Mouse (Mus musculus) neural tube, embryonic 11.5 days (tissue): Measurements from ENCODE around the gene Plin3. TPM values are rescaled to one million over a fixed set of nuclear protein-coding genes. Genes with fewer than 3 reads are reported as not detected.
A peak's percentile ranks its signal among the peaks of the same experiment; 100 is the strongest.

Experiments
- ATAC-seq: fragments of 200-750 bp; cut with Nextera tagmentation; 2 replicates; pipeline ENCODE4 v1.8.0; 2017; ENCODE audit warnings: moderate number of reproducible peaks, mild to moderate bottlenecking, moderate TSS enrichment, moderate library complexity; ENCODE audit not compliant: insufficient read depth, low FRiP score, low TSS enrichment
- DNase-seq: peaks from one replicate; pipeline ENCODE4 v3.0.0-alpha.2; 2015; ENCODE audit warnings: low spot score
- H3K27ac ChIP-seq: fragments of 300-500 bp; sonication (generic); 2 replicates; pipeline ENCODE4 v1.5.1; 2014; ENCODE audit warnings: low read depth, mild to moderate bottlenecking, low read length
- H3K27me3 ChIP-seq: fragments of 300-500 bp; sonication (generic); 2 replicates; pipeline ENCODE4 v1.6.1; 2014; ENCODE audit warnings: mild to moderate bottlenecking, low read length, mixed read lengths; ENCODE audit not compliant: control insufficient read depth, insufficient read depth
- H3K36me3 ChIP-seq: fragments of 300-500 bp; sonication (generic); 2 replicates; pipeline ENCODE4 v1.6.1; 2014; ENCODE audit warnings: mild to moderate bottlenecking, low read length, moderate library complexity, mixed read lengths; ENCODE audit not compliant: control insufficient read depth, insufficient read depth
- H3K4me1 ChIP-seq: fragments of 300-500 bp; sonication (generic); 2 replicates; pipeline ENCODE4 v1.6.1; 2014; ENCODE audit warnings: low read length, mixed read lengths; ENCODE audit not compliant: control insufficient read depth, insufficient read depth
- H3K4me2 ChIP-seq: fragments of 300-500 bp; sonication (generic); 2 replicates; pipeline ENCODE4 v1.6.1; 2014; ENCODE audit warnings: low read depth, mild to moderate bottlenecking, moderate library complexity
- H3K4me3 ChIP-seq: fragments of 300-500 bp; sonication (generic); 2 replicates; pipeline ENCODE4 v1.5.1; 2014; ENCODE audit warnings: low read depth, low read length
- H3K9ac ChIP-seq: fragments of 300-500 bp; sonication (generic); 2 replicates; pipeline ENCODE4 v1.6.1; 2014; ENCODE audit warnings: mild to moderate bottlenecking, low read length
- H3K9me3 ChIP-seq: fragments of 300-500 bp; sonication (generic); 2 replicates; pipeline ENCODE4 v1.6.1; 2016; ENCODE audit warnings: low read length; ENCODE audit not compliant: control insufficient read depth
- WGBS: fragments of 180-500 bp; shearing (Covaris S2); extraction: QIAGEN DNeasy Blood & Tissue Kit; methylation state at CpG from one replicate; pipeline ENCODE4 v1.1.7; 2014; 5-methylcytosine and 5-hydroxymethylcytosine counted together
- polyA plus RNA-seq: library from polyadenylated mRNA; unstranded; fragments of >200 nt; fragmentation: Nextera tagmentation; extraction: Ambion mirVana; gene quantifications from 2 replicates; pipeline ENCODE4 v1.2.1, GENCODE M21; 2014

The Plin3 gene
- polyA plus RNA-seq, result 33.0 and 37.8 TPM in 2 replicates

DNA sequence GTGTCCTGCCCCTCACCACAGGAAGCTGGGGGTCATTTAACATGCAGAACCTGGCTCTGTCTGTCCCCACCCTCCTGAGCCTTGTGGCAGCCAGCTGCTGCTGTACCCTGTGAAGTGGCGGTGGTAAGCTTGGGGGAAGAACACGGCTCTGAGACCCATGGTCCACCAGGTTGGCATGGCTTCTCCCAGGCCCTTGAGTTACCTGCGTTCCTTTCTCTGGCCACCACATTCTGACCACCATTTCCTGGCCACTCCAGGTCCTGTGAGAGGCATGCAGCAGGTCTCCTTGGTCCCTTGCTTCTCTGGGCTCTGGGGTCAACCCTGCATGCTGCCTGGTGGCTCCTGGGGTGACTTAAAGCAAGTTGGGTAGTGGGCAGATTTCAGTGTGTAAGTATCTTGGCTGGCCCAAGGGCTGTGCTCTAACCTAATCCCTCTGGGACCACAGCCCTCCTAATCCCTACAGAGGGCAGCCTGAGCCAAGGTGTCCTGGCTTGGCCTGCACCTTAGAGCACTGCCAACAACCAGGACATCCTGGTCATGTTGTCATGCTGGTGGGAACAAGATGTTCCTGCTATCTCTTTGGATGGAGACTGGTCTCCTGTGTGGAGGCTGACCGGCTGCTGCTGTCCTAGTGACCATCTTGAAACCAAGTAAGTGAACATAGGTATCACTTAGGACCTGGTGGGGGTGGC, at the start of gene Plin3:
TSS of gene Plin3 (minus strand) at position 343 of the 692 bp plus-strand sequence.
- H3K9me3 ChIP-seq, result no peaks in the 10 kb centered on the region
- 79% methylated on average over 4 of the region's 4 CpGs for WGBS
- no peak within 1 kb of the TSS; the same call in 1 of the 2 replicates for H3K9ac ChIP-seq
- DNase-seq (no peak), ATAC-seq (no peak)
- no peaks in the 10 kb centered on the region for H3K36me3 ChIP-seq
- peaks cover 10% of the 10 kb centered on the region for H3K4me1 ChIP-seq
- H3K27ac ChIP-seq, result no peak within 1 kb of the TSS
- H3K4me2 ChIP-seq, result no peak within 1 kb of the TSS
- no peak within 1 kb of the TSS for H3K4me3 ChIP-seq
- no peaks in the 10 kb centered on the region for H3K27me3 ChIP-seq

DNA sequence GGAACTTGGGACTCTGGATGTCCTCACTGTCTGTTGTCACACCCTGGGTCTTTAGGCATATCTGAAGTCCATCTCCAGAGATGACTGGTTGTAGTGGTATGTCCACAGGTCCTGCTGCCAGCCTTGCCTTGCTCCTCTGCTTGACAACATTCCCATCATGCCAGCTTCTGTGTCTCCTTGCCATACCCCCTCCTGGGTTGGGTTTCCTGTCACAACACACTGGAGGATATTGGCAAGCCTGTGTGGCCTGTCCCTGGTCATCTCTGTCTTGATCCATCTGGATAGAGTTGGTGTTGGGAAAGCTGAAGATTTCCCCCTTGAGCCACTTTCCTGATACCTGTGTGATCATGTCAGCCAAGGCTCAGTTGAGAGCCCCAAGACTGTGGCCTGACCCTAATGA, 48.0 kb upstream of the Plin3 start:
- Histone ChIP-seq H3K4me1 (no peaks in the 10 kb centered on the region), H3K4me2 (no peak overlapping the region), H3K27me3 (no peaks in the 10 kb centered on the region), H3K4me3 (no peak overlapping the region), H3K27ac (no peak overlapping the region), H3K9ac (no peak overlapping the region), H3K9me3 (no peaks in the 10 kb centered on the region), H3K36me3 (no peaks in the 10 kb centered on the region)
- no peak for DNase-seq
- ATAC-seq, result no peak

DNA sequence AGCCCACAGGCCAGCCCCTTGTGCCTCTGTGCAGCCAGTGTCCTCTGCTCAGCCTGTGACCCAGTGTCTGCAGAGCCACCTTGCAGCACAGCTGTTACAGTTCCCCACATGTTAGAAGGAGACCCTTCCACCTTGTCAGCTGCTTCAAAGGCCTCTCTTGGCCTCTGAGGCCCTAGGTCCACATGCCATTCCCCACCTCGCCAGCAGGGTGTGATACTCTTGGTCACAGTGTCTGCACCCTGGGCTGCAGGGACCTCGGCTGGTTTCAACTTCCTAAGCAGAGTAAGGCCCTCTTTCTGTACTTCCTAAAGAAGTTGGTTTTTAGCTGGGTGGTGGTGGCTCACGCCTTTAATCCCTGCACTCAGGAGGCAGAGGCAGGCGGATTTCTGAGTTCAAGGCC, 46.2 kb upstream of the Plin3 start:
- Histone ChIP-seq H3K27ac (no peak overlapping the region), H3K9me3 (no peaks in the 10 kb centered on the region), H3K4me2 (no peak overlapping the region), H3K4me1 (no peaks in the 10 kb centered on the region), H3K9ac (no peak overlapping the region), H3K27me3 (no peaks in the 10 kb centered on the region), H3K36me3 (no peaks in the 10 kb centered on the region), H3K4me3 (no peak overlapping the region)
- ATAC-seq, result no peak
- 53% methylated on average over 4 of the region's 4 CpGs for WGBS
- peak; percentile 35 for DNase-seq

DNA sequence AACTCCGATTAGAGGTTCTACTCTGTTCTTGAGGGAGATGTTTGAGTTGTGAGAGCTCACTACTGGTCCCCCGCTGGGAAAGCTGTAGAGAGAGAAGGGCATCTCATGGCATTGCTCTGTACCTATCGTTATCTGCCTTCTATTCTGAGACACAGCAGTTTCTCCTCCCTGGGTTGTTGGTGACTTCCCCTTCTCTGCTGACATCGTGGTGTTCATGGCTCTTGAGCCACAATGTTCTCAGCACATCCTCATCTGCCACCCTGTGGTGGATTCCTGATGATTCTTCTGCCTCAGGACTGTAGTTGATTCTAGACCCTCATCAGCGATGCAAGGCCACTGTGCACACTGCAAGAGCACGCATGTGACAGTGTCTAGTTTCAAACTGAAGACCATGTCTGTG, 45.1 kb upstream of the Plin3 start:
- H3K27ac ChIP-seq, result no peak overlapping the region
- 94% methylated on average over 6 of the region's 6 CpGs for WGBS
- H3K4me2 ChIP-seq, result no peak overlapping the region
- no peak overlapping the region for H3K9ac ChIP-seq
- no peaks in the 10 kb centered on the region for H3K27me3 ChIP-seq
- no peak for ATAC-seq
- no peaks in the 10 kb centered on the region for H3K36me3 ChIP-seq
- H3K9me3 ChIP-seq, result no peaks in the 10 kb centered on the region
- H3K4me1 ChIP-seq, result no peaks in the 10 kb centered on the region
- H3K4me3 ChIP-seq, result no peak overlapping the region
- DNase-seq, result no peak

DNA sequence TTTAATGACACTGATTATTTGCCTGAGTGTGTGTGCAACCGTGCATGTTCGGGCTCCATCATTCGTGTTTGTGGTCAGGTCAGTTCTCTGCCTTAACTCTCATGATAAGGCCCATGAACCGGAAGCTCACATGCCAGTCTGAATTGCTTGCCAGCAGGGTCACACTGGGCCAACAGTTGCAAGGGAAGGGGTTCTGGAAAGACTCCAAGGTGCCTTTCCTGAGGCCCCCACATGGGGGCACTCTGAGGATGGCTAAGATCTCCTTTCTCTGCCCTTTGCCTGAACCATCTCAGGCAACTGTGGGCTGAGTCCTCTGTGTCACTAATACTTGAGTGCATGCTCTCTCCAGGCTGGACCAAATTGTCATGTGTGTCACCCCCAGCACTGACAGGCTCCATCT, 44.5 kb upstream of the Plin3 start:
- Histone ChIP-seq H3K9ac (no peak overlapping the region), H3K4me3 (no peak overlapping the region)
- peak; percentile 59 for DNase-seq

DNA sequence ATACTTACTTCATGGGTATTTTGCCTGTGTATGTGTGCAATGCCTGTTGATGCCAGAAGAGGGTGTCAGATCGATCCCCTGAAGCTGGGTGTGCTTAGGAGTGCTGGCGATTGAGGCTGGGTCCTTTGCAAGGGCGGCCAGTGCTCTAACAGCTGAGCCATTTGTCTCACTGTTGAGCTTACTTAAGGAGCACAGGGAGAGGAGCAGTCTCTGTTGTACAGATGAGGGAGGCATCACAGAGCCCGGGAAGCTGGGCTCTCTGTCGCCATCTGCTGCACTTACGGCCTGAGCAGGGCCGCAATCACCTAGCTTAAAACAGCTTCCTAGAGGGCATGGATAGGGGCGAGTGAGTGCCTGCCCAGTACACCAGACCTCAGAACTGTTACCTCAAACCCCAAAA, 40.3 kb upstream of the Plin3 start:
- no peaks in the 10 kb centered on the region for H3K9me3 ChIP-seq
- no peak overlapping the region for H3K4me3 ChIP-seq
- no peak overlapping the region for H3K4me2 ChIP-seq
- WGBS, result 40% methylated on average over 8 of the region's 8 CpGs
- ATAC-seq, result no peak
- H3K36me3 ChIP-seq, result no peaks in the 10 kb centered on the region
- peaks cover 7% of the 10 kb centered on the region for H3K4me1 ChIP-seq
- peak; percentile 29 for DNase-seq
- H3K27me3 ChIP-seq, result no peaks in the 10 kb centered on the region
- H3K27ac ChIP-seq, result no peak overlapping the region
- H3K9ac ChIP-seq, result no peak overlapping the region

More for the DNA sequence above, 44.5 kb upstream of the Plin3 start:
- Histone ChIP-seq H3K27me3 (no peaks in the 10 kb centered on the region), H3K36me3 (no peaks in the 10 kb centered on the region), H3K4me2 (no peak overlapping the region), H3K9me3 (no peaks in the 10 kb centered on the region), H3K4me1 (no peaks in the 10 kb centered on the region), H3K27ac (no peak overlapping the region)
- WGBS, result 66% methylated on average over 4 of the region's 4 CpGs
- peak; percentile 17; the same call in 1 of the 2 replicates for ATAC-seq

DNA sequence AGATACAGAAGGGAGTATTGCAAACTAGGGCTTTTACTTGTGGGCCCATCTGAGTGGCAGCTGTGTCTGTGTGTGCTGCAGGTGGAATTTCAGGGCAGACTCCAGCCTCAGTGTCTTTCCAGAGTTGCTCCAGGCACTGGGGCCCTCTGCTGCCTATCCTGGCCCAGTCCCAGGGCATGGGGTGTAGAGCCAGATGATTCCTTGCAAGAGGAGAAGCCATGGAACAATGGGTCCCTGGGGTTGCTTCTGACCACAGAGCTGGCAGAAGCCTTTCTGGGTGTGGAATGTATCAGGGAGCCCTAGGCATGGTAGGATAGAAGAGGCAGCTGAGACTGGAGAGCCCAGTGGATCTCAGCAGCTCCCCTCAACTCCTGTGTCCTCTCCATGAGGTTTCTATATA, 38.6 kb upstream of the Plin3 start:
- no peaks in the 10 kb centered on the region for H3K36me3 ChIP-seq
- H3K4me3 ChIP-seq, result no peak overlapping the region
- DNase-seq (no peak), ATAC-seq (no peak)
- peaks cover 15% of the 10 kb centered on the region for H3K4me1 ChIP-seq
- no peaks in the 10 kb centered on the region for H3K27me3 ChIP-seq
- H3K9me3 ChIP-seq, result no peaks in the 10 kb centered on the region
- no peak overlapping the region for H3K27ac ChIP-seq
- no peak overlapping the region; the same call in 1 of the 2 replicates for H3K9ac ChIP-seq
- no peak overlapping the region for H3K4me2 ChIP-seq

DNA sequence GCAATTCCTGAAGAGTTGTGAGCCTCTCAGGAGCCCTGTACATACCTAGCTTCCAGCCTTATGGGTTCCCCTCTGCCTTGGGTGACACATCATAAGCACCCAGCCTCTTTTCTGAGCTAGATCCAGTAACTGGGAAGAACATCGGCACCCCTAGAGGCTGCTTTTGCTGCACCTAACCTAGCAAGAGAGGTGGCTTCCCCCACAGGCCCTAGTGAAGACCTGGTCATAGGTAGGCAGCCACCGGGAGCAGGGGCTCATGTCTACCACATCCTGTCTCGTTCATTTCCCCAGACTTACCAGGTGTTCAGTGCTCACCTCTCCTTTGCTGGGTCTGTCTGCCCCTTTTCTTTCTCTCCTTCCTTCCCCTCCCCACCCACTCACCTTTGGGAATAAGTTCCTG, 37.7 kb upstream of the Plin3 start:
- no peaks in the 10 kb centered on the region for H3K27me3 ChIP-seq
- no peak overlapping the region for H3K27ac ChIP-seq
- H3K9ac ChIP-seq, result no peak overlapping the region
- ATAC-seq (no peak), DNase-seq (no peak)
- no peak overlapping the region for H3K4me3 ChIP-seq
- H3K4me1 ChIP-seq, result peaks cover 15% of the 10 kb centered on the region
- no peaks in the 10 kb centered on the region for H3K36me3 ChIP-seq
- no peaks in the 10 kb centered on the region for H3K9me3 ChIP-seq
- 83% methylated on average over 3 of the region's 3 CpGs for WGBS
- H3K4me2 ChIP-seq, result no peak overlapping the region

DNA sequence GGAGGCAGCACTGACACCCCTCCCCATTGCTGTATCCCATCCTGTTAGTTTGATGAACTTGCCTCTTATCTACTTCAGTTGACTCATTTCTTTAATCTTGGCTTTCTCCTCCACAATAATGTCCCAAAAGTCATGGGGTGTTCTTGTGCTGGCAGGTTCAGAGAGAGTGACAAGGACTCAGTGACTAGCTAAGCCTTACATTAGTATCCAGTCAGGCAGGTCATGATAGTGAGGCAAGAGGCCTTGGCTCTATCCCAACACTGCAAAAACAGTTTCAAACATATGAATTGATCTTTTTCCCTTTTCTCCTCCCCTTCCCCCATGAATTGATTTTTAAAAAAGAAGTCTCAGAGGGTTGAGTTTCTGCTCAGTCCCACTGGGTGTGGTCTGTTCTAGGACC, 36.6 kb upstream of the Plin3 start:
- Histone ChIP-seq H3K27me3 (no peaks in the 10 kb centered on the region), H3K36me3 (no peaks in the 10 kb centered on the region), H3K4me1 (peaks cover 15% of the 10 kb centered on the region), H3K9ac (no peak overlapping the region), H3K4me3 (no peak overlapping the region), H3K4me2 (no peak overlapping the region), H3K9me3 (no peaks in the 10 kb centered on the region), H3K27ac (no peak overlapping the region)
- ATAC-seq (no peak), DNase-seq (no peak)
